Mouse (Mus musculus) testis, adult 2 months (tissue): ENCODE results near the gene Gltp. TPM values are rescaled to one million over a fixed set of nuclear protein-coding genes. Genes with fewer than 3 reads are reported as not detected.

Experiments used
- H3K27ac ChIP-seq: fragments of 200-500 bp; 2 replicates; pipeline ENCODE4 v1.5.1; 2012; ENCODE audit warnings: low read depth, low read length; ENCODE audit not compliant: control insufficient read depth, insufficient read depth
- H3K27me3 ChIP-seq: fragments of 200-500 bp; 2 replicates; pipeline ENCODE4 v1.6.1; 2012; ENCODE audit warnings: mild to moderate bottlenecking, low read length, moderate library complexity; ENCODE audit not compliant: control insufficient read depth, insufficient read depth
- H3K36me3 ChIP-seq: fragments of 200-500 bp; 2 replicates; pipeline ENCODE4 v1.6.1; 2012; ENCODE audit warnings: mild to moderate bottlenecking, low read length; ENCODE audit not compliant: control insufficient read depth, insufficient read depth
- H3K4me1 ChIP-seq: fragments of 200-500 bp; 2 replicates; pipeline ENCODE4 v1.6.1; 2012; ENCODE audit warnings: low read length; ENCODE audit not compliant: control insufficient read depth, insufficient read depth
- H3K4me3 ChIP-seq: fragments of 200-500 bp; 2 replicates; pipeline ENCODE4 v1.5.1; 2012; ENCODE audit warnings: low read depth, mild to moderate bottlenecking, low read length, moderate library complexity, mixed read lengths; ENCODE audit not compliant: control insufficient read depth
- CTCF ChIP-seq: fragments of 200-500 bp; IDR thresholded peaks from 2 replicates; pipeline ENCODE4 v1.5.1; 2012; ENCODE audit warnings: low read depth, mild to moderate bottlenecking, inconsistent platforms, low read length, moderate library complexity; ENCODE audit not compliant: control insufficient read depth, insufficient read depth, insufficient replicate concordance
- POLR2A ChIP-seq: fragments of 200-500 bp; IDR thresholded peaks from 2 replicates; pipeline ENCODE4 v1.6.1; 2012; ENCODE audit warnings: low read depth, mild to moderate bottlenecking, inconsistent platforms, low read length, moderate library complexity; ENCODE audit not compliant: control insufficient read depth
- polyA plus RNA-seq: library from polyadenylated mRNA; depleted of rRNA; stranded (reverse); fragments of >200 nt; gene quantifications from 2 replicates; pipeline ENCODE4 v1.2.3, GENCODE M21; 2012

Gene Gltp
- polyA plus RNA-seq, 1 experiment, result 10.5 TPM

DNA sequence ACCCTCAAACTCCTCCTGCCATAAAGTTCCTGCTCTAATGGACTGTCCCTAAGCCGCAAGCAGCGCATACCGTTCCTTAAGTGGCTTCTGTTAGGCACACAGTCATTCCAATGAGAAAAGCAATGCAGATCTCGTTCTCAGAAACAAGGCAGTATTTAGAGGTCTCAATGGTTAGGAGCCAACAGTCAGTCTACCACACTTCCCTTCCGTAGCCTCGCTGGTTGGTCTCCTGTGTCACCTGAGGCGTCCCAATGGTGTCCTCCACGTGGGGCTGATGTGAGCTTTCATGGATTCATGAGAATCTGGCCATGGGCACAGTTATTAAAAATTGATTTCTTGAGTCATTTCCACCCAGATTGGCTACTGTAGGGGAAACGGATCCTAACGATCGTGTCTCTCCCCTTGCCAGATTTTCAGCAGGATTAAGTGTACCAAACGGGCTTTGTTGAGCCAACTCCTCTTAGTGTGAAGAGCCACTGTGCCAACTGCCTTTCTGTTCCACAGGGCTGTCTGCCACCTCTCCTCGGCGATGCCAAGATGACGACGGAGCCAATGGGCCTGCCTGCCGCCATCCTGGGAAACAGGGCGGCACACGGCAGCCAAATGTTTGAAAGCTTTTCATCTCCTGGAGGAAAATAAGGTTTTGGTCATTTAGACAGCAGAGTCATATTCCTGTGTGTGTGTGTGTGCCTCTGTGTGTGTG lies 7.4 kb upstream of the Gltp start:
- no peak overlapping the region for H3K27ac ChIP-seq
- no peak for TF ChIP-seq POLR2A
- no peak for TF ChIP-seq CTCF
- no peaks in the 10 kb centered on the region for H3K36me3 ChIP-seq
- H3K27me3 ChIP-seq, result no peaks in the 10 kb centered on the region
- H3K4me3 ChIP-seq, result no peak overlapping the region
- peaks cover 4% of the 10 kb centered on the region; the same call in 1 of the 2 replicates for H3K4me1 ChIP-seq

DNA sequence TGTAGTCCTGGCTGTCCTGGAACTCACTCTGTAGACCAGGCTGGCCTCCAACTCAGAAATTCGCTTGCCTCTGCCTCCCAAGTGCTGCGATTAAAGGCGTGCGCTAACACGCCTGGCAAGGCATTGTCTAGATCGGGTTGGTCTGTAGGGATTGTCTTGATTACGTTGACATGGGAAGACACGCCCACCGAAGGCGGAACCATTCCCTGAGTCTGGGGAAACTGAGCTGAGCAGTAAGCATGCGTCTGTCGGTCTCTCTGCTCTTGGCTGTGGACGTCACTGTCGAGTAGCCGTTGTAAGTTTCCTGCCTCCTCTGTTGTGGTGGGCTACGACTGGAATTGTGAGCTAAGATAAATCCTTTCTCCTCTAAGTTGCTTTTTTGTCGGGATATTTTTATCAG lies 6.2 kb upstream of the Gltp start:
- H3K4me3 ChIP-seq, result no peak overlapping the region
- H3K4me1 ChIP-seq, result peaks cover 4% of the 10 kb centered on the region; the same call in 1 of the 2 replicates
- no peaks in the 10 kb centered on the region for H3K27me3 ChIP-seq
- TF ChIP-seq CTCF, result no peak
- no peak overlapping the region for H3K27ac ChIP-seq
- H3K36me3 ChIP-seq, result no peaks in the 10 kb centered on the region

DNA sequence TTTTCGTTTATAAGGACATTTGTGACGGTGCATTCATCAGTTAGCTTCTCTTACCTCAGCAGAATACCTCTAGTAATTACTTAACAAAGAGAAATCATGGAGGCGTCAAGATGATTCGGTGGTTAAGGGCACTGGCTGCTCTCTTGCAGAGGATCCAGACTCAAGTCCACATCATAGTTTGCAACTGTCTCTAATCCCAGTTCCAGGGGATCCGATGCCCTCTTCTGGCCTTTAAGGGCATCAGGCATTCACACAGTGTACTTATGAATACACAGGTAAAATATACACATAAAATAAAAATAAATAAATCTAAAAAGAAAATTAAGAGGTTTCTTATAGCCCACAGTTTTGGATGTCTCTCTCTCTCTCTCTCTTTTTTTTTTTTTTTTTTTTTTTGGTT lies 5.0 kb upstream of the Gltp start:
- Histone ChIP-seq H3K4me3 (no peak overlapping the region), H3K27me3 (no peaks in the 10 kb centered on the region)
- TF ChIP-seq POLR2A (no peak), CTCF (no peak)

DNA sequence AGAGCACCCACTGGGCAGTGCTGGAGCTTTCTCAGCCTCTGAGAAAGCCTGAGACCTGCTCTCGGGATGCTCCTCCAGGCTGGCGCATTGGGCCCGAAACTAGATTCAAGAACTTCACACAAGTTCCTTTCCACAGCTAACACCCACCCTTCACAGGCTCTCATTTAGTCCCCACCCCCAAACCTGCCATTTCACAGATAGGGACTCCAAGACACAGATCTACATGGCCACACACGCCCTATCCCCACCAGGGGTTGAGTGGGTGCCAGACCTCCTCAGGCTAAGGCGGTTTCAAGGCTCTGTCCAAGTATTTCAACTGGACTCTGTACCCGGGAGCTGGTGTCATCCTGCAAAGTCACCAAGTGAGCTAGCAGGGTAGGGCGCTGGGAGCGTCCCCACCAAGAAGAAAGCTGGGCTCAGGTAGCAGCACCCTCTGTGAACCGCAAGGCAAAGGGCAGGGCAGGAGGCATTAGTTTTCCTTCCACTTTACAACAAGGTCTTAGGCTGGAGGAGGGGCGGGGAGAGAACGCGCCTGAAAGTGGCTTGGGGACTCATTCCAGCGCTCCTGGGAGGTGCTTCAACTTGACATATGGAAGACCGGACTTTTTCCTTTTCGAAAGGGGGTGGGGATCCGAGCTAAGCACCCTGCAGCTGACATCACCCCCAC lies 951 bp downstream of the Gltp start:
- TF ChIP-seq CTCF (no peak), POLR2A (no peak)
- H3K27me3 ChIP-seq, result no peaks in the 10 kb centered on the region
- H3K4me3 ChIP-seq, result no peak overlapping the region
- H3K36me3 ChIP-seq, result no peaks in the 10 kb centered on the region
- H3K27ac ChIP-seq, result no peak overlapping the region
- H3K4me1 ChIP-seq, result peaks cover 13% of the 10 kb centered on the region

More for the DNA sequence above, 5.0 kb upstream of the Gltp start:
- no peaks in the 10 kb centered on the region for H3K36me3 ChIP-seq
- H3K27ac ChIP-seq, result no peak overlapping the region
- peaks cover 7% of the 10 kb centered on the region for H3K4me1 ChIP-seq

DNA sequence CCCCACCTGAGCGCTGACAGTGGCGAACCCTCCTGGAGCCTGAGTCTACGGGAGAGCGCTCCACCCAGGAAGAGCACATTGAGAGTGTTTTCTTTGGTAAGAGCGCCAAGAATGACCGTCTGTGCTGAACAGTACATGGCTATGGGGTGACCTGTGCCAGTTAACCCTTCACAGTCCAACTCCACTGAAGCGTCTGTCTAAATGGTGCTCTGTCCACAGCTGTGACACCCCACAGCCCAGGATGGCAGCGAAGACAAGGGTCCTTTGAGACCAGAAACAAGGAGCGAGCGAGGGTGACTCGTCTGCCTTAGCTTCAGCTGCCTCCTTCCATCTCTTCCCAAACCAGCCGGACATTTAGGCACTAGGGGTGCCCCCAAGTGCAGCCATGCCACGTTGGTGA lies 2.1 kb downstream of the Gltp start:
- H3K27ac ChIP-seq, result no peak overlapping the region
- H3K27me3 ChIP-seq, result no peaks in the 10 kb centered on the region
- peaks cover 13% of the 10 kb centered on the region for H3K4me1 ChIP-seq
- H3K36me3 ChIP-seq, result no peaks in the 10 kb centered on the region
- no peak overlapping the region for H3K4me3 ChIP-seq
- TF ChIP-seq POLR2A (no peak), CTCF (no peak)

DNA sequence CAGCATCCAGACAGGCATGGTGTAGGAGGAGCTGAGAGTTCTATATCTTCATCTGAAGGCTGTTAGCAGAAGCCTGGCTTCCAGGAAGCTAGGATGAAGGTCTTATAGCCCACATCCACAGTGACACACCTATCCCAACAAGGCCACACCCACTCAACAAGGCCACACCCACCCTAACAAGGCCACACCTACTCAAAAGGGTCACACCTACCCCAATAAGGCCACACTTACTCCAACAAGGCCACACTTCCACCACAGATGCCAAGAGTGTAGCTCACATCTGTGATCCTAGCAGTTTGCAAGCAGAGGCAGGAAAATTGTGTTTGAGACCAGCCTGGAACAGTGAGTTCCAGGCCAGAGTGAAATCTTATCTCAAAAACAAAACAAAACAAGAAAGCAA lies 2.9 kb downstream of the Gltp start:
- H3K27me3 ChIP-seq, result no peaks in the 10 kb centered on the region
- TF ChIP-seq CTCF (no peak), POLR2A (no peak)
- no peaks in the 10 kb centered on the region for H3K36me3 ChIP-seq
- H3K4me1 ChIP-seq, result peaks cover 15% of the 10 kb centered on the region
- H3K4me3 ChIP-seq, result no peak overlapping the region
- H3K27ac ChIP-seq, result no peak overlapping the region

DNA sequence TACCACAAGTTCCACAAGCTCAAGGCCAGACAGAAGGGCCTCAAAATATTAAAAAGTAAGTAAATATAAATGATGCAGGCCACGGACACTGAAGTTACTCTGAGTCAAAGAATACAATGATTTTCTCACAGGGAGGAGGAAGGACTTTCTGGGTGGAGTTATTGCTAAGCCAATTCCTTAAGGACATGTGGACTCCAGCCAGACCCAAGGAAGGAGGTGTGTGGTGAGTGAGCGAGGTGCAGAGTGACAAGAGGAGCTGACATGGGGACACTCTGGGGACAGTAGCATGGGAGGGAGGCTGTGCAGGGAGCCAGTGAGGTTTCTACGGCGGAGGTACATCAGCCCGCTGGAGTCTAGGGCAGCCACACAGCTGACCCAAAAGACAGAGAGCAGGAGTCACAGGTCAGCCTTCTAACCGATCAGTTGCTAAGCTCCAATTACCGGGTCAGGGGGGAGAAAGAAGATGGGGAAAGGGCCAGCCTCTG lies 4.0 kb downstream of the Gltp start:
- Histone ChIP-seq H3K36me3 (no peaks in the 10 kb centered on the region), H3K27me3 (no peaks in the 10 kb centered on the region), H3K4me3 (no peak overlapping the region), H3K4me1 (peaks cover 19% of the 10 kb centered on the region), H3K27ac (no peak overlapping the region)
- no peak for TF ChIP-seq POLR2A
- TF ChIP-seq CTCF, result no peak
